Comparison of ENCODE assay signal across 8 mouse cellular contexts in genomic region chr9:104002913-104003330, GRCm38 (mm10). TPM values are rescaled to one million over a fixed set of nuclear protein-coding genes. Genes with fewer than 3 reads are reported as not detected.
DNase-seq lines count a peak whose midpoint lies in the region; ATAC-seq and TF ChIP-seq lines count a peak whose summit lies in the region.

No protein-coding gene starts in this region.

- no peak for TF ChIP-seq POLR2A in limb, embryonic 14.5 days (IDR thresholded peaks at IDR 0.05; ENCODE audit: borderline replicate concordance, extremely low read depth, insufficient read depth, insufficient read length)

- ATAC-seq in embryonic facial prominence, embryonic 11.5 days (replicated peaks; ENCODE audit: insufficient number of reproducible peaks, low FRiP score, low TSS enrichment, low read depth), result no peak; the same call in 1 of the 2 replicates
- peak; percentile 38 for ATAC-seq in hindbrain, postnatal 0 days
- ATAC-seq in limb, embryonic 14.5 days (ENCODE audit: low FRiP score, low read depth), result peak; percentile 32
- no peak; the same call in 1 of the 2 replicates for ATAC-seq in midbrain, embryonic 13.5 days
- peak; percentile 12; the same call in 1 of the 2 replicates for ATAC-seq in stomach, embryonic 15.5 days (ENCODE audit: insufficient read depth, low FRiP score, low read depth)

- peak; percentile 79 for TF ChIP-seq CTCF in hindbrain, postnatal 0 days (IDR thresholded peaks at IDR 0.05; ENCODE audit: low read depth)

- no peaks in the 10 kb centered on the region for H3K9me3 ChIP-seq in ES-E14 (ENCODE audit: control insufficient read depth, insufficient read depth, low read depth, low read length)
- no peaks in the 10 kb centered on the region for H3K9me3 ChIP-seq in embryonic facial prominence, embryonic 11.5 days (replicated peaks; ENCODE audit: control insufficient read depth, low read length)
- no peaks in the 10 kb centered on the region for H3K9me3 ChIP-seq in hindbrain, postnatal 0 days (ENCODE audit: low read length)
- H3K9me3 ChIP-seq in limb, embryonic 14.5 days (ENCODE audit: control insufficient read depth, low read length), result no peaks in the 10 kb centered on the region
- no peaks in the 10 kb centered on the region for H3K9me3 ChIP-seq in midbrain, embryonic 13.5 days
- no peaks in the 10 kb centered on the region for H3K9me3 ChIP-seq in stomach, embryonic 15.5 days

- H3K27ac ChIP-seq in ES-E14 (ENCODE audit: insufficient read depth, low read depth, low read length, poor library complexity, severe bottlenecking), result no peak overlapping the region
- peak overlapping the region; percentile 47; the same call in 1 of the 2 replicates for H3K27ac ChIP-seq in embryonic facial prominence, embryonic 11.5 days (replicated peaks; ENCODE audit: low read depth, low read length)
- peak overlapping the region; percentile 94 for H3K27ac ChIP-seq in hindbrain, postnatal 0 days
- H3K27ac ChIP-seq in limb, embryonic 14.5 days (replicated peaks; ENCODE audit: low read depth, low read length), result peak overlapping the region; percentile 87
- H3K27ac ChIP-seq in midbrain, embryonic 13.5 days, result peak overlapping the region; percentile 78
- H3K27ac ChIP-seq in stomach, embryonic 15.5 days, result peak overlapping the region; percentile 88

- H3K4me1 ChIP-seq in ES-E14 (ENCODE audit: control insufficient read depth in 2 of 2, insufficient read depth in 2 of 2, low read length in 2 of 2, poor library complexity in 1 of 2), result peaks cover 0 to 3% of the 10 kb centered on the region in 2 experiments; a peak in 2 of 4 replicates
- H3K4me1 ChIP-seq in embryonic facial prominence, embryonic 11.5 days (ENCODE audit: control insufficient read depth, insufficient read depth, low read length), result no peaks in the 10 kb centered on the region
- no peaks in the 10 kb centered on the region for H3K4me1 ChIP-seq in hindbrain, postnatal 0 days (ENCODE audit: insufficient read depth, low read length)
- H3K4me1 ChIP-seq in limb, embryonic 14.5 days (ENCODE audit: control insufficient read depth, insufficient read depth, low read length), result peaks cover 10% of the 10 kb centered on the region
- H3K4me1 ChIP-seq in midbrain, embryonic 13.5 days (replicated peaks), result peaks cover 19% of the 10 kb centered on the region
- peaks cover 10% of the 10 kb centered on the region; the same call in 1 of the 2 replicates for H3K4me1 ChIP-seq in stomach, embryonic 15.5 days

- no peaks in the 10 kb centered on the region for H3K36me3 ChIP-seq in ES-E14 (ENCODE audit: control insufficient read depth, insufficient read depth, low read length, poor library complexity, severe bottlenecking)
- H3K36me3 ChIP-seq in embryonic facial prominence, embryonic 11.5 days (replicated peaks; ENCODE audit: control insufficient read depth, insufficient read depth, low read depth, low read length), result no peaks in the 10 kb centered on the region
- H3K36me3 ChIP-seq in hindbrain, postnatal 0 days (ENCODE audit: insufficient read depth, low read length), result no peaks in the 10 kb centered on the region; the same call in 1 of the 2 replicates
- H3K36me3 ChIP-seq in limb, embryonic 14.5 days (ENCODE audit: control insufficient read depth, insufficient read depth, low read length), result peaks cover 15% of the 10 kb centered on the region
- H3K36me3 ChIP-seq in midbrain, embryonic 13.5 days, result no peaks in the 10 kb centered on the region
- H3K36me3 ChIP-seq in stomach, embryonic 15.5 days, result peaks cover 5% of the 10 kb centered on the region; the same call in 1 of the 2 replicates

- WGBS in embryonic facial prominence, embryonic 11.5 days, result 0% methylated on average over 37 of the region's 37 CpGs
- WGBS in hindbrain, postnatal 0 days, result under 1% methylated on average over 37 of the region's 37 CpGs
- under 1% methylated on average over 37 of the region's 37 CpGs for WGBS in limb, embryonic 14.5 days
- WGBS in midbrain, embryonic 13.5 days, result under 1% methylated on average over 37 of the region's 37 CpGs
- under 1% methylated on average over 37 of the region's 37 CpGs for WGBS in stomach, embryonic 15.5 days

- peak overlapping the region; percentile 64 for H3K9ac ChIP-seq in ES-E14 (ENCODE audit: insufficient read depth, low read depth, low read length, poor library complexity, severe bottlenecking)
- peak overlapping the region; percentile 61 for H3K9ac ChIP-seq in embryonic facial prominence, embryonic 11.5 days (replicated peaks; ENCODE audit: low read length)
- H3K9ac ChIP-seq in hindbrain, postnatal 0 days (replicated peaks; ENCODE audit: low read length), result peak overlapping the region; percentile 74
- H3K9ac ChIP-seq in limb, embryonic 14.5 days (ENCODE audit: low read depth, low read length, severe bottlenecking), result peak overlapping the region; percentile 76
- peak overlapping the region; percentile 65 for H3K9ac ChIP-seq in midbrain, embryonic 13.5 days (replicated peaks)
- H3K9ac ChIP-seq in stomach, embryonic 15.5 days, result peak overlapping the region; percentile 45

- no peaks in the 10 kb centered on the region for H3K27me3 ChIP-seq in embryonic facial prominence, embryonic 11.5 days (ENCODE audit: control insufficient read depth, insufficient read depth, low read length)
- H3K27me3 ChIP-seq in hindbrain, postnatal 0 days (ENCODE audit: insufficient read depth, low read length), result no peaks in the 10 kb centered on the region
- no peaks in the 10 kb centered on the region for H3K27me3 ChIP-seq in limb, embryonic 14.5 days (ENCODE audit: control insufficient read depth, insufficient read depth, low read length)
- peaks cover 8% of the 10 kb centered on the region for H3K27me3 ChIP-seq in midbrain, embryonic 13.5 days
- no peaks in the 10 kb centered on the region for H3K27me3 ChIP-seq in stomach, embryonic 15.5 days (replicated peaks)

- in situ Hi-C loops in ES-E14 (cut with MboI; ENCODE audit: low sequenced_read_pairs in 2 of 2, unreplicated experiment in 2 of 2), result no loop called here

- peak; percentile 85 to 87 for DNase-seq in cerebellum, postnatal 10 days
- DNase-seq in cerebellum, adult 8-10 months, result no peak
- DNase-seq in ES-E14 (ENCODE audit: low read depth, low spot score), result peak; percentile 52
- peak; percentile 83 for DNase-seq in embryonic facial prominence, embryonic 11.5 days (ENCODE audit: low spot score)
- peak; percentile 87 for DNase-seq in hindbrain, postnatal 0 days (ENCODE audit: low spot score)
- DNase-seq in limb, embryonic 14.5 days (ENCODE audit: low spot score), result peak; percentile 71

- peak overlapping the region; percentile 67 for H3K4me2 ChIP-seq in embryonic facial prominence, embryonic 11.5 days (ENCODE audit: low read depth, low read length)
- H3K4me2 ChIP-seq in hindbrain, postnatal 0 days (ENCODE audit: low read depth, low read length), result peak overlapping the region; percentile 66
- H3K4me2 ChIP-seq in limb, embryonic 14.5 days (replicated peaks; ENCODE audit: low read depth, low read length, severe bottlenecking), result peak overlapping the region; percentile 59
- peak overlapping the region; percentile 70 for H3K4me2 ChIP-seq in midbrain, embryonic 13.5 days (replicated peaks)
- H3K4me2 ChIP-seq in stomach, embryonic 15.5 days, result peak overlapping the region; percentile 84

- H3K4me3 ChIP-seq in ES-E14 (ENCODE audit: insufficient read depth in 1 of 2, low read depth in 1 of 2, low read length in 2 of 2, poor library complexity in 1 of 2, severe bottlenecking in 1 of 2), result peak overlapping the region; percentile 81 to 86
- H3K4me3 ChIP-seq in embryonic facial prominence, embryonic 11.5 days (ENCODE audit: low read depth, low read length), result peak overlapping the region; percentile 67
- H3K4me3 ChIP-seq in hindbrain, postnatal 0 days (ENCODE audit: low read length), result peak overlapping the region; percentile 71
- peak overlapping the region; percentile 75 for H3K4me3 ChIP-seq in limb, embryonic 14.5 days (replicated peaks; ENCODE audit: low read length)
- peak overlapping the region; percentile 56 for H3K4me3 ChIP-seq in midbrain, embryonic 13.5 days (replicated peaks)
- peak overlapping the region; percentile 75 for H3K4me3 ChIP-seq in stomach, embryonic 15.5 days (replicated peaks)

TF ChIP-seq in ES-E14, 5 proteins besides CTCF, POLR2A, EP300 and RAD21:
- peak; percentile 18; the same call in 1 of the 2 replicates for TF ChIP-seq ZC3H11A (IDR thresholded peaks at IDR 0.05; ENCODE audit: borderline replicate concordance, low read depth, low read length)
- no peak for TF ChIP-seq CHD2 (IDR thresholded peaks at IDR 0.05; ENCODE audit: low read depth, low read length)
- TF ChIP-seq HCFC1 (IDR thresholded peaks at IDR 0.05; ENCODE audit: borderline replicate concordance, insufficient read depth, low read length), result no peak

RNA-seq across cellular contexts. Expression of gene Nphp3, which starts 0.6 kb away (rescaled TPM):
- 6.4 and 7.2 TPM in 2 replicates for total RNA-seq in ES-E14 (2012; rRNA removed)
- polyA plus RNA-seq in embryonic facial prominence, embryonic 11.5 days (2014; fragmentation: Nextera tagmentation; extraction: Ambion mirVana), result 4.0 and 4.7 TPM in 2 replicates
- total RNA-seq in hindbrain, postnatal 0 days (2014; rRNA removed), result 4.1 and 9.4 TPM in 2 replicates
- polyA plus RNA-seq in hindbrain, postnatal 0 days (2015; fragmentation: Nextera tagmentation; extraction: Ambion mirVana), result 3.9 and 4.2 TPM in 2 replicates
- 25.3 and 30.0 TPM in 2 replicates for polyA plus RNA-seq in limb, embryonic 14.5 days (2012; rRNA removed)
- 5.4 and 8.0 TPM in 2 replicates for polyA plus RNA-seq in limb, embryonic 14.5 days (2014; fragmentation: Nextera tagmentation; extraction: Ambion mirVana)
- polyA plus RNA-seq in midbrain, embryonic 13.5 days (2015; fragmentation: Nextera tagmentation; extraction: Ambion mirVana), result 2.8 and 3.3 TPM in 2 replicates
- polyA plus RNA-seq in stomach, embryonic 15.5 days (2015; fragmentation: Nextera tagmentation; extraction: Ambion mirVana), result 4.6 and 5.6 TPM in 2 replicates

RNA-seq across cellular contexts. Expression of gene Gm28305, which starts 37.5 kb away (rescaled TPM):
- not detected in 2 replicates for total RNA-seq in ES-E14 (2012; rRNA removed)
- not detected in 2 replicates for polyA plus RNA-seq in embryonic facial prominence, embryonic 11.5 days (2014; fragmentation: Nextera tagmentation; extraction: Ambion mirVana)
- total RNA-seq in hindbrain, postnatal 0 days (2014; rRNA removed), result not detected in 2 replicates
- polyA plus RNA-seq in hindbrain, postnatal 0 days (2015; fragmentation: Nextera tagmentation; extraction: Ambion mirVana), result not detected in 2 replicates
- not detected in 2 replicates for polyA plus RNA-seq in limb, embryonic 14.5 days (2012; rRNA removed)
- polyA plus RNA-seq in limb, embryonic 14.5 days (2014; fragmentation: Nextera tagmentation; extraction: Ambion mirVana), result not detected in 2 replicates
- not detected in 2 replicates for polyA plus RNA-seq in midbrain, embryonic 13.5 days (2015; fragmentation: Nextera tagmentation; extraction: Ambion mirVana)
- not detected in 2 replicates for polyA plus RNA-seq in stomach, embryonic 15.5 days (2015; fragmentation: Nextera tagmentation; extraction: Ambion mirVana)

Comparison
In these comparisons a context has a peak if more than half of its experiments do, and no peak if none do; other contexts are left out.
1. ATAC-seq: peak in hindbrain, postnatal 0 days (single experiment), limb, embryonic 14.5 days (single experiment) and stomach, embryonic 15.5 days (single experiment); none in embryonic facial prominence, embryonic 11.5 days (single experiment) and midbrain, embryonic 13.5 days (single experiment).
2. Peak in every context shown above with its lines, with median percentiles within 50 percentile points of each other: H3K4me3 ChIP-seq, H3K9ac ChIP-seq and H3K4me2 ChIP-seq.